ENCODE assay signal across 28 mouse cellular contexts in the genomic region with DNA sequence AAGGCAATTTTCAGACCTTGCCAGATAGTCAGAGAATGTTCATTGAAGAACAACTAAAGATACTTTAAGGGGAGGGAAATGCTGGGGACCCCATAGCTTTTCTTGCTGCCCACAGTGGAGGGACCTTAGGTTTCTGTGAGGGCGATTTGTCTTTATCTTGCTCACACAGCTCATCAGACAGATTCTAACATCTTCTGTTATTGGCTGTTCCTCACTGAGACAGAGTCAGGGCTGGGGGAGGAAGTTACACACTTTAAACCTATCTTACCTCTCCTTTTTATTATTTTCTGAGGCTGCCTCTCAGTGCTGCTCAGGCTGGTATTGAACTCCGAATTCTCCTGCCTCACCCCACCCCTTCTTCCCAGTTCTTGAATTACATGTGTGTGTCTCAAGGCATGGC.
"Had no signal": no experiment of that assay in that cellular context is flagged by ENCODE, and none has a peak within 500 bp of the region (broad histone marks: within the 10 kb centered on the region; RNA-seq: fewer than 3 reads in every experiment).

No protein-coding gene starts in this region.

- DNase-seq: left cerebral cortex, postnatal 4 days; liver; liver, embryonic 13.5 days; liver, postnatal 0 days; lung, adult 18-20 months; lung, adult 2 months; lung, embryonic 14.5 days; lung, postnatal 10 days; lung, postnatal 14 days; lung, postnatal 36 days; midbrain, embryonic 14.5 days had no signal

- ATAC-seq: liver, embryonic 12.5 days; liver, postnatal 0 days; lung, postnatal 0 days; midbrain, embryonic 13.5 days; midbrain, embryonic 15.5 days; midbrain, embryonic 16.5 days had no signal

- H3K9ac ChIP-seq: limb, embryonic 12.5 days; limb, embryonic 13.5 days; limb, embryonic 15.5 days; liver, embryonic 12.5 days; liver, embryonic 13.5 days; liver, embryonic 14.5 days; liver, embryonic 15.5 days; liver, postnatal 0 days; lung, embryonic 14.5 days; lung, embryonic 15.5 days; midbrain, embryonic 12.5 days; midbrain, embryonic 13.5 days; midbrain, embryonic 15.5 days had no signal

- H3K4me3 ChIP-seq: limb, embryonic 10.5 days; limb, embryonic 12.5 days; limb, embryonic 13.5 days; limb, embryonic 15.5 days; liver, embryonic 12.5 days; liver, embryonic 13.5 days; liver, embryonic 15.5 days; lung, embryonic 15.5 days; megakaryocyte, embryonic 14.5 days; midbrain, embryonic 10.5 days; midbrain, embryonic 12.5 days; midbrain, embryonic 13.5 days; midbrain, embryonic 15.5 days; myocyte had no signal

- H3K4me1 ChIP-seq: midbrain, embryonic 15.5 days had no signal

- H3K36me3 ChIP-seq: limb, embryonic 10.5 days; limb, embryonic 12.5 days; limb, embryonic 13.5 days; limb, embryonic 15.5 days; liver, embryonic 12.5 days; liver, embryonic 13.5 days; liver, embryonic 15.5 days; lung, embryonic 15.5 days; midbrain, embryonic 10.5 days; midbrain, embryonic 12.5 days; midbrain, embryonic 13.5 days; midbrain, embryonic 15.5 days had no signal

- H3K27me3 ChIP-seq: limb, embryonic 12.5 days; limb, embryonic 13.5 days; limb, embryonic 15.5 days; lung, embryonic 15.5 days; megakaryocyte, embryonic 14.5 days; midbrain, embryonic 13.5 days had no signal

- H3K9me3 ChIP-seq: limb, embryonic 10.5 days; limb, embryonic 12.5 days; limb, embryonic 13.5 days; limb, embryonic 15.5 days; liver, embryonic 12.5 days; liver, embryonic 13.5 days; liver, embryonic 15.5 days; lung, embryonic 15.5 days; midbrain, embryonic 10.5 days; midbrain, embryonic 12.5 days; midbrain, embryonic 13.5 days; midbrain, embryonic 15.5 days had no signal

- H3K27ac ChIP-seq: limb, embryonic 10.5 days; limb, embryonic 15.5 days; liver, embryonic 12.5 days; liver, embryonic 13.5 days; liver, embryonic 14.5 days; liver, embryonic 15.5 days; lung, embryonic 15.5 days; macrophage; midbrain, embryonic 10.5 days; midbrain, embryonic 12.5 days; midbrain, embryonic 13.5 days; midbrain, embryonic 15.5 days had no signal
